Mouse (Mus musculus): ENCODE measurements at regions not wholly inside any gene's neighbourhood (a gene's known extent, or its start where the extent isn't known, plus 50 kb on each side); places are given as distances from the start of the nearest gene placed in this dataset.
"Not testable (repeated sequence)": the region's sequence is repeated elsewhere in the genome, so short reads cannot be mapped to it uniquely, and the experiment has no call there.

DNA sequence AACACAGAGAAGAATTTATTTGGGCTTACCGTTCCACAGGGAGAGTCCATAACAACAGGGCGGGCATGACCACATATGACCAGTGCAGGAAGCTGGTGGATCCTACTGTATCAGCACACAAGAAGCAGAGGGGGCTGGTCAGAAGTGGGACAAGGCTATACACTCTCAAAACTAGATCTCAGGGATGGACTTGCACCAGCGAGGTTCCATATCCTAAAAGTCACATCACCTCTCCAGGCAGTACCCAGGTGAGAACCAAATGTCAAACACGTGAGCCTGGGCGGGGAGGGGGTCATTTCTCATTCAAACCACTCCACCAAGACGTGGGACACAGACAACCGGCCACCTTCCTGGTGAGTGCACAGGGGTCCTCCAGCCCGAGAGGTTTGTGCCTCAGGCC lies 167.9 kb downstream of the Basp1 start:
- DNase-seq = no peak

DNA sequence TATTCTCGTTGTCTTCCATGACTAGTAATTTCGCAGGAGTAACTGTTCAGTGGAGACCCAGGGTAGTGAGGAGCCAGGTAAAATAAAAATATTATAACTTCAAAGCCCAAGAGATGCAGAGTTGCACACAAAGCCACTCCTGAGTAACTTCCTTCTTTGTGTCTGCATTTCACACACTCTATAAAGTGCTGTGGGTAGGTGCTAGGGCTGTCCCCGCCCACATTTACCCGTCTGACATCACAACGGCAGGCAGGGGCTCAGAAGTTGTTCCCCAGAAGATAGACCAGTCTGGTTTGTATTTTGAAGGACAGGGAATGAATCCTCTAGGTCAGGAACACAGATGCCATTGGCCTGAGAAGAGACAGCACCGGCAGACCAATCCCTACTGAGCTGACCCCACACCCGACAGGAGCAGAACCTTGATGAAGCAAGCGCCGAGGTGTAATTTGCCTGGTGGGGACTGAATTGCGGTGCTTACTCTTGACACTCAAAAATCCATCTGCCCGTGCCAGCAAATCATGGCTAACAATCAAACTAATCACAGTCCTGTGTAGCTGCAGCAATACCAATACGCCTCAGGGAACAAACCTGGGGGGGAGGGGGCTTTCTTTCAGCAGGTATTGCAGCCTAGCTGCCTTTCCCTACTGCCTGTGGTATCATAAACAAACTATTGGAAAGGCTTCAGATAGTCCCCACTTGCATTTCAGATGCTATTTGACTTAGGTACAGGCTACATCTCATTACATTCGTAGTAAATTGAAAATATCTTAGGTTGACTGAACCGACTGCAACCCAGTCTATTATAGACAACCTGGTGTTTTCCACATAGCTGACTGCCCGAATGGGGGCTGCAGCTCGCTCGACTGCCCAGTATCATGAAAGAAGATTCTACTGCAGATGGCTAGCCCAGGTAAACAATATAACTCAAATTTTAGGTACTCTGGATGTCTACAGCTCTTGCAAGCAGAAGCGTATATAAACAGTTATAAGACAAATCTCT lies 175.6 kb downstream of the Basp1 start:
- DNase-seq = no peak

DNA sequence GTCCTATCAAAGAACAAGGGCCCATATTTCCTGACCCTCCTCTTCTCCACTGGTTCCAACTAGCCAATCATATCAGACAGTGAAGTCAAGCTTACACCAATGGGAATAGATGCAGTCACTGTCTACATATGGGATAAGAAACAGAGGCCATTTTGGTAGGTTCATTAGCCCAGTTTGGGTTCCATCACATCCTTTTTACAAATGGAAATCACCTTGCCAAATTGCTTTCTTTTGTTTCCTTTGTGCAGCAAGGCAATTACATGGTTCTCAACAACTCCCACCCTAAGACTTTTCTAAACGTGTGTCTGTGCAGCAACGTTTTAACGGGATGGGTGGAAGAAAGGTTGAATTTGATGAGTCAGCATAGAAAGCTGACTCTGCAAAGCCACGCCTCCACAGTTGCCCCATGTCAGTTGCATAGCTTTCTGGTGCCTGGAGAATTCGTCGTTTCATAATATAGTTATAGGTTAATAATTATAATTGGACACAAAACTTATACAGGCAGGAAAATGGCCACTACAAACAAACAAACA lies 177.3 kb downstream of the Basp1 start:
- DNase-seq = no peak

DNA sequence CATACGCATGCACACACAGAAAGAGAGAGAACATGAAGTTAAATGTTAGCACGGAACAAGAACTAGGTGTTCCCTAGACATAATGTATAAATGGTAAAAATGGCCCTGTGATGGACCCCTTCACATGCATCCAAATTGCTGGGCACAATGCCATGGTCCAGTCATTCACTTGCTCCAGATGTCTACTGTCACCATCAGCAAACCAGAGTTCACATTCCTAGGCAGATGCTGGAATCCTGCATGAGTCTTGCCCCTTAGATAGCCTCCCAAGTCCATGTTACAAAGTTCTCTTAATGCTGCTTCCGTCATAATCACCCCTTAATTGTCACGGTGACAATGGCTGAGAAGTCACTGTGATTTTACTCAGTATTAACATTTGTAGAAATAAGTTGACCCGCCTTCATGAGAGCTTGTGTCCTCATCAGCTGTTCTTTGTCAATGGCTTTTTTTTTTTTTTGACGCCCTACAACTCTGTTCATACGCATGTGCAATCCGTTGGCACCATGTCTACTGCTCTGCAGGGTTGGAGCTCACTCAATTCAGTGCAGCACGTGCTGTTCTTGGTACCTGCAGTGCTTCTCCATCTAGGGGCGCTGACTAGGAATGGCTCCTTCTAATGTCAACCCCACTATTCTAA lies 179.4 kb downstream of the Basp1 start:
- no peak for DNase-seq

DNA sequence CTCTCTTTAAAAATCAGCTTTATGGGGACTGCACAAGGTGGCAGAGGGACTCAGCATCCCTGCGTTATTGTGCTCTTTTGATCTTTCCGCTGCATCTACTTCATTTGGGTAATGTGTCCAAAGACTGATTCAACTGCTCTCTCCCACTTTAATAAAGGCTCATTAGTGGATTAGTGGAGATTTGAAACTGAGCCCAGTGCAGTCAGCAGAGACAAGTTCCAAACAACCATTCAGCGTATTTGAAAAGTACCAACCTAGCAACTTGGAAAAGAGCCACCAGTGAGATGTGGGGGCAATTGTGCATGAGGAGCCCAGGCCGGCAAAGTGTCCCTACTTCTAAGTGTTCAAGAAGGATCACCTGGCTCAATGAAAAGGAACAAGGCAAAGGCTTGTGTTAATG lies 183.4 kb downstream of the Basp1 start:
- no peak for DNase-seq

DNA sequence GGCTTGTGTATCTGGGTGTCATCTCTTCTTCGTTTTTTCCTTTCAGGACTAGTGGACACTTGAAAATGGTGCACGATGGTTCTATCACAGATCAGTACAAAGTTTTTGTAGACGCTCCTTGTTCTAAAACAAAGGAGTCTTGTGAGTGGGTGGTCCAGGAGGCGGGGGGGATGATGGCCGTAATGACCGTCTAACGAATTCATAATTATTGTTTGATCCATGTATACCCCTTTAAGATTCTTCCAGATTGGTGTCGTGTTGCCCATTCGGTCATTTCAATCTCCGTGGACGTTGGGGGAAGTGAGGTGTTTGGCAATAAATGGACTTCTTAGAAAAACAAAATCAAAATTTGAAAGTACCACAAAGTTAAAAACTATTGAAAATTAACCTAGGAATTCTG lies 183.8 kb downstream of the Basp1 start:
- DNase-seq = no peak

DNA sequence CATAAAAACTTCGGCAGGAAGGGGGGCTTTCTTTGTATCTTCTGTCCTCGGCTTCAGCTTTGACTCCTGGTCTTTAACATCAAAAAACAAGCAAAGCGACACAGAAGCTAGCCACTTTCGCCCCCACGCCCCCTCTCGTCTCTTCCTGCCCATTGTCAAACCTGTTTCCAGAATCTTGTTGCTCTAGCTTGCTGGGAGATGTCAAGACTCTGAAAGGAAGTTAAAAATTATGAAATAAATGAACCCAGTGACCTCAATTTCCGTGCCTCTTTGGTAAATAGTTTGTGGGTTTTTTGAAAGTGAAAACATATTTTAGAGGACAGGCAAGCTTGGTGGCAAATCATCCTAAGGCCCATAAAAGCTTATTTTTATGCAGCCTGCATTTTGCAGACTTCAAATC lies 186.1 kb downstream of the Basp1 start:
- DNase-seq = no peak

DNA sequence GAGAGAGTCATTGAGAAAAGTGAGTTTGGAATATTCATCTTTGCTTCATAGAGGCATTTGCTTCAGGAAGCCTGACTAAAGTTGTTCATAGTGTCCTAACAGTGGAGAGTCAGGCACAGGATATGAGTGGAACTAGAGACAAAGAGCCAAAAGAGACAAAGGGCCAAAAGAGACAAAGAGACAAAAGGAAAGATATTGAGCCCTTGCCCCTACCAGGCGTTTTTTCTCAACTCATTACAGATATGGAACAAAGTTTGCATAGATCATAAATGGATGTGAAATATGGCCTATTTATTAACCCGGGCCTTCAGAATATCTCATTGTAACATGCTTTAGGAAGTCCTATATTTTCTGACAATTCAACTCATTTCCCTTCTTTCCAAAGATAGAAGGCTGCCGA lies 187.6 kb downstream of the Basp1 start:
- DNase-seq = no peak

DNA sequence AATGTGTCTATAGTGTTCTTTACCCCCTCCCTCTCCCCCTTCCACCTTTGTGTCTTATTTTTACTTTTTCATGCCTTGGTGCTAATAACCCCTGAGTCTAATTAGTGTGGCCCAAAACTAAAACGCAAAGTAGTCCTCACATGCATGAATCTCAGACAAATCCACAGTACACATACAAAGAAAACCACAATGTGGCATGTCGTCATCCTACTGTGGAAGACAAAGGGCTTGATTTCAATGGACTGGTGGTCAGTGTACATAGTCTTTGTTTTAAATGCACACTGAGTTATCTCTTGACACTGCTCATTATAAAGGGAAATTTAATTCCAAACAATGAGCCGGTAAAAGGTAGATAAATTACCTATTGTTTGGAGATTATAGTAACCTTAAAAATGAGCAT lies 188.1 kb downstream of the Basp1 start:
- no peak for DNase-seq

DNA sequence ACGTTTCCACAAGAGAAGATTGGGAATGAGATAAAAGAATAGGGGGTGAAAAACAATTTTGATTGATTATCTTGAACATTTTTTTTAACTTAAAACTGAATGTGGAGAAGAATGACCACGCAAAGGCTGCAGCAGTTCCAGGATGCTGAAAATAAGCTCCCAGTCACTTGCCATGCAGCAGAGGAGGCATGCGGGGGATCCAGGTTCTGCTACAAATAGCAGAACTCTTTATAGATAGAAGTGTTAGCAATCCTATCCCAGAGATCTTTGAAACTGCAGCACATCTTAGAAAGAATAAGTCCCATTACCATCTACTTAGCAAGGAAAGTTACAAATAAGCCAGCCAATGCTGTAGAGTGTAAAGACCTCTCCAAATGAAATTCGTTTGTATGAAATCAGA lies 191.8 kb downstream of the Basp1 start:
- DNase-seq = no peak

DNA sequence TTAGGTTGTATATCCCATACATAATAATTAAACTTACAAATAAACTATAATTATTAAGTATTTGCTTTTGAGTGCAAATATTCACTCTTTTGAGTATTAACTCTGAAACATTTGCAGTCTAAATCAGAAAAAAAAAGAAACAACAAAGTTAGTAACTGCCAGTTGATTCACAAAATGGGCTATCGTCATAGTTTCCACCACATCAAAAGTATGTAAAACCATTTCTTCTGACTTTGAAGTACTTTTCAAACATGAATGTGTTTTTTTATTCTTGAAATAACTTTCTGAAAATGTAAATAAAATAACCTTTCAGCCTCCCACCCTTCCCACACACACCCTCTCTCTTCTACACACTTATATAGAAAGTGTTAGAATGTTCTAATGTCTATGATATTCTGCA lies 197.2 kb downstream of the Basp1 start:
- no peak for DNase-seq

DNA sequence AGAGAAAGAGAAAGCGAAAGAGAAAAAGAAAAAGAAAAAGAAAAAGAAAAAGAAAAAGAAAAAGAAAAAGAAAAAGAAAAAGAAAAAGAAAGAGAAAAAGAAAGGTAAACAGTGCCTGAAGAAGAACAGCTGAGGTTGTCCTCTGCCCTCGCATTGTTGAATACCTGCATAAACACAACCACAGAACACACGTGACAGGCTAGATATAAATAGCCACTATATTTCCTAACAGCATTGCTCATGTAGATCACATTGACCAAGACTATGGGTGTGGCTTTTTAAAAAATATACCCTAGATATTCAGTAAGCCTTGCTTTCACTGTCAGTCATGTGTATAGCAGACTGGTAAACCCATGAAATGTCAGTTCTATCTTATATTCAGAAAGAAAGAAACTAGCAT lies 211.5 kb downstream of the Basp1 start:
- no peak for DNase-seq

DNA sequence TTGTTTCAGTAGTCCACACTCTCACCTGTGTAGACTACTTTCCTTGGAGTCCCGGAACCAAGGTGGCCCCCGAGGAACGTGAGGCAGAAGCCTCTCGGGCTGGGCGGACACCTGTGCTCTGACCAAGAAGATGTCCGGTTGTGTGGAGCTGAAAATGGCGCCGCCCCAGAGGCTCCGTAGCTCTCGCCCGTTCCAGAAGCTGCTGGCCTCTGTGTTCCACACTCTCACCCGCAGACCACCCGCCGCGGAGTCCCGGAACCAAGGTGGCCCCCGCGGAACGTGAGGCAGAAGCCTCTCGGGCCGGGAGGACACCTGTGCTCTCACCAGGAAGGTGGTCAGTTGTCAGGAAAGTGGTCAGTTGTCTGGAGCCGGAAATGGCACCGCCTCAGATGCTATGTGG lies 213.3 kb downstream of the Basp1 start:
- not testable (repeated sequence) for DNase-seq

DNA sequence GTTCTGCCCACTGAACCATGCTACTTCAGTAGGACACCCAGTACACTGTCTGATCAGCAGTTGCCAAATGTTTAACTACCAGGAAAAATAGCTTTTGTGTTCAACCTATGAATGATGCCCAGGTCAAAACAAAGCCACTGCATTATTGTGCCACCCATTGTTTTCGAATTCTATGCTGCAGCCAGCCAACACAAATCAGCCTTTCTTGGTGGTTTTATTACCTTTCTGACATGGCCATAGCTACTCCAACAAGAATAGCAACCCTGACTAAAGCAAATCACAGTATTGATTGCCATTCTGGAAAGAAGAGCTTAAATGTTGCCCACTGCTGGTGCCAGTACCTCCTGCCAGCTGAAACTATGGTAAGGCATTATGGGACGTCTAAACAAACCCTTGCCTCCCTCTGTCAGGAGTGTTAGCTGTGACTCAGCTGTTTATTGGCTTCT lies 225.7 kb downstream of the Basp1 start:
- no peak for DNase-seq

DNA sequence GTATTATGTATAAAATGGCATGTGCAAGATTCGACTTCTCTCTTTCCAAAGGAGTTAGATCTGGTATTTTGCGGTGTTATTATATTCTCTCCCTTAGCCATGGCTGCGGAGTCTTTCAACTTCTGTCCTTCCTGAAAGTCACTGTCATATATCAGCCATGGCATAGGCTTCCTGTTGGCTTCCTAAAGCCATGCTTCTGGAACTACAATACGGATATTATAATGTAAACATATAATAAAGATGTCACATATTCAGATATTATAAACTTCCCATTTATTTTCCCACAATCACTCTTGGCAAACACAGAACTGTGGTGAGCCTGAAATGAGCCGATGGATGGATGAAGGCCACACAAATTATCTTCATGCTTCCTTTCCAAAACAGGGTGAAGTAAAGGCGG lies 240.8 kb downstream of the Basp1 start:
- DNase-seq = no peak

DNA sequence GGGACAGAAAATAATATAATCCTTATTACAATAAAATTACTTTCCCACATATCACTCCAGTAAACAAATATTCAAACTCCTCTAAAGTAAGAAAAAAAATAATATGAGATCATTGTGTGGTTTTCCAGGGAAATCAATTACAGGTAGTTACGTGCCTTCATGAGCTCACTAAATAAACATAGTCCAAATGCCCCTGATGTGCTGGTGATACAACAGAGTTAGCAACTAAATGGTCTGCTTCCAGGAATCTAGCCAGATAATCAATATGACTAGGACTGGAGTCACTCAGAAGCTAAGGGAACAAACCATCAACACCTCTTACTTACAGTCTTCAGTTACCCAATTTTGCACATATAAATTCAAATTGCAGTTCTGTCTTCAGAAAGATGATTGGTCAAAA lies 267.2 kb downstream of the Basp1 start:
- no peak for DNase-seq

DNA sequence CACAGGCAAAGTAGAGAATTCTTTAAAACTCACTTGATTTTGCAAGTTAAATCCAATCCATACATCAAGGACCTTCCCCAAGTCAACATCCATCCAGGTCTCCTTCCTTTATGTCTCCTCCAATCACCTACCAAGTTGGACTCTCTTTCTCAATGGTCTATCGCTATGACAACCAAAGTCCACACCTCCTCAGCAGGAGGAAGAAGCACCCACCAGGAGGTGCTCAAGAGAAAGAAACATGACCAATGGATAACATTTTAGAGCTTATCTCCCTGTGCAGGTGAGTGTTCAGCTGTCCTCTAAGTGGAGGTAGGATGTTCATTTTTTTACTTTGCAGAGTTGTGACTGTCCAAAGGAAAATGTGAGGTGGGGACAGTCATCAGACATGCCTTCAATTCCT lies 269.3 kb downstream of the Basp1 start:
- DNase-seq = peak; percentile 4

DNA sequence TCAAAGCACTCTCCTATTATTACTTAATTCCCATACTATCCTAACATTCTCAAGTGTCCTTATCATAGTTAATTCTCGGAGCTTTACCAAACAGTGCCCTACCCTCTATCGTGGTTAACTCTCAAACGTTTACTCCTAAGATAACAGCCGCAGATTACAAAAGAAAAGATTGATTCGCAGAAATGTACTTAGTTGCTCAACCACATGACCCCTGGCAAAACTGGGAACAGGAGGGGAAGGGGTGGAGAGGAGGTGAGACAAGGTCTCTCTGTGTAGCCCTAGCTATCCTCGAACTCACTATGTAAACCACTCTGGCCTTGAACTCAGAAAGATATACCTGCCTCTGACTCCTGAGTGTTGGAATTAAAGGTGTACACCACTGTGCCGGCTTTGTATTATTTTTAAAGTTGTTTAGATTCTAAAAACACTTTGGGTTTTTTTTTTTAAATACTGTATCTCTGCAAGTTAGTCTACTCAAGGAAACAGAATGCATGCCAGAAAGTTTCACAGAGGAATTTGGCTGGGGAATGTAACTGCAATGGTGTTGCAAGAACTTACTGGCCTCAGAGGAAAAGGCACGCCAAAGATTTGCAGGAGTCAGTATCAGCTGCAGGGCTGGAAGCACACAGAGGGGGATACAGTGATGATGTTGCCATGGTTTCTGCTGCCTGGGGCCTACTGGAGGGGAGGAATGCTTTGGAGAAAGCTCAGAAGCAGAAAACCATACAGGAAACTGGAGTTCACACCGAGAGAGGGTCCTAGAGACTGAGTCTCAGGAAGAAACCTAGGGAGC lies 273.0 kb downstream of the Basp1 start:
- peak; percentile 11 for DNase-seq

DNA sequence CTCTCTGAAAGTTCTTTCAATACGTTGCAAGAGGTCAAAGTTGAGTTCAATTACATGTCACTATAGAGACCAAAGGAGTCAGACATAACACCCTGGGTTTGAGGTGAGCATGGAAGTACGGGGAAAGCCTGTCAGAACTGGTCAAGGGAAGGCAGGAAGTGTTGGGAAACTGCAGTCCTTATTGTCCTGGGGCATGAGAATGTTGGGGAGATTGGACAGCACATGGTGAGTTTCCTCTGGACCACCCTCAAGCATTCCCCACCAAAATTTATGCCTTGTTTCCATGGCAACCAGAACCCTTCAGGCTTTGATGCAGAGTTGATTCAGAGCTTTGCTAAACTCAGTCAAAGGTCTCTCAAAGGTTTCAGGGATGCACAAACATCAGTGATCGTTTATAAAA lies 276.5 kb downstream of the Basp1 start:
- no peak for DNase-seq

DNA sequence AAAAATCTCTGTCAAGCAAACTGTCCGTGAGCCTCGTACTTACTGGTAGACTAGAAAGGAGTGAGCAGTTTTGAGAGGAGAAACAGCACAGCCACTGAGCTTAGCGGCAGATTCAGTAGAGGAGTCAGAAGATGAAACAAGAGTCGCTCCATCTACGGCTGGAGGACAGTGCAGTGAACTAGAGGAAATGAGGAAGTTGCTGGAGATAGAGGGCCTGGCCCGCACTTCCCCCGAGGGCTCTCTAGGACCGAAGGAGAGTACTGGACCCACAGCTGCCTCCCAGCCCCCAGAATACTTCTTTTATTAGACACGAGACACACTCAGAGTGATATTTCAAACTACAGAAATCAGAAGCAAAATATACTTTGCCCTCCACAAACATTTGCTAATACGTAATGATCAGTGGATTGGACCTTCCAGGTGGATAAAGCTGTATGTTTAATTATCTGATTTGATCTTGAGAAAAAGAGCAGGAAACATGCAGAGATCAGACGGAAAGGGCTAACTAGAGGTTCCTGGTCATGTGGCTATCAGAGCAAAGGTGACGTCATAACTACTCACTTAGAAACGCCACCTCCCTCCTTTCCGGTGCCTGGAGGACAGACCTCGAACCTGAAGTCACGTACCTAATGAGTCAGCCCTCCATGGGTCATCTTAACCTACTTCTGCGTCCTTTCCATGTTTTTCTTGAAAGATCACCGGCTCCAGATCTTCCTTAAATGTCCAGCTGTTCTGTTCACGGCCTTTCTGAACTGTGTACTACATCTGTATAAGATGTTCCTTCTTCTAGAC lies 277.9 kb downstream of the Basp1 start:
- DNase-seq = no peak

DNA sequence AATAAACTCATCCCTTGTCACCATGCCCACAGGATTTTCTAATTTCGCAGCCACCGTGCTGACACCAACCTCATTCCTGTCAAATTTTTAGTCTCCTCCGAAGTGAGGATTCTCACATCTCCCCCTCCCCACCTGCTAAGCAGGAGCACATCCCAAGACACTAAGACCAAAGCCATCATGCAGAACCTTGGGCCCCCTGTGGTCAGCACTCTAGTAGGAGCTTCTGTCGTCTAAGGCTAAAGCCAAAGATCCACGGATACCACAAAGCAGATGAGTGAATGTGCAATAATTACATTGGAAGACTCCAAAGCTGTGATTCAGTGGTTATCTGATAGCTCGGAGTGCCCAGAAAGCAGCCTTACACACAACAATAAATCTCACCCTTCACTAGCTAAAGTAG lies 283.5 kb downstream of the Basp1 start:
- no peak for DNase-seq

DNA sequence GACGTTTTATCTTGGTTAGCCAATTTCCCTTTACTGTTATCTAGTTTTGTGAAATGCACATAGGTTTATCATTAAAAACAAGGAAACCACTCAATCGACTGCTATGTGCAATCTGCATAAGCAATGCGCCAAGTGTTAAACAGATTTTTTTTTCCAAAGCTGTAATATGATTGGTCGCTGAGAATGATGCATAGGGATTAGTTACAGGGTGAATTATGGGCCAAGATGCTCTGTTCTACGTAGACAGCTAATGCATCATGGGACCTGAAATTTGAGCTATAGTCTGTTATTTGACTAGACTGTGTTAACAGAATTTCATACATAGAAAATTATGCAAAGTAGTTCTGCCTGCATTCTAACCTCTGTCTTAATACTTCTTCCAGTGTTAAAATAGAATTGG lies 284.0 kb downstream of the Basp1 start:
- DNase-seq = no peak
